Mouse (Mus musculus): ENCODE measurements around the gene Arid1b. TPM values are rescaled to one million over a fixed set of nuclear protein-coding genes. Genes with fewer than 3 reads are reported as not detected.

The Arid1b gene
- total and polyA plus RNA-seq, 3 experiments, result 6.1 to 12.4 (median 9.7) TPM

DNA sequence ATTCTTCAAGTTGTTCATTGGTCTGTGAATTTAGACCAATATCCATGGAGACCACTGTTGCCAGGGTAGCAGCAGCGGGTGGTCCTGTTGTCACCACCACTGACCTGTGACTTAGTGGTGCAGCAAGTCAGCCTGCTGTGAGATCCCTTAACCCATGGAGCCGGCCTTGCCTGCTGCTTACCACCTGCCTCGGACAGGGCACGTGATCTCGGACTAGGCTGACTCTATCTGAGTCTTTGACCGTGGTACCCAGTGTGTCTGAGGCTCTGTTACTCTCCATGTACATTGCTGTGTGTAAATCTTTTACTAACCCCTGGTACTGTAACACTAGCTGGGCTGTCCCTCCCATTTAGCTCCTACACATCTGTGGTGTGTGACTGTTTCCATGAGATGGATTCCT, 335.9 kb downstream of the Arid1b start:
- no peaks in the 10 kb centered on the region for H3K27me3 ChIP-seq (replicated peaks)
- no peak for TF ChIP-seq TCF12 (IDR thresholded peaks at IDR 0.05; ENCODE audit: low read depth, low read length)
- no peak for TF ChIP-seq MAFK (IDR thresholded peaks at IDR 0.05; ENCODE audit: insufficient replicate concordance, low read length)
- in situ Hi-C loops (cut with MboI; ENCODE audit: low pct_ligation_motif_present, low pct_unique_long_range_greater_than_20kb, low sequenced_read_pairs) (no loop called here), dilution Hi-C loops (cut with MboI; ENCODE audit: extremely low pct_ligation_motif_present, extremely low pct_unique_long_range_greater_than_20kb, low sequenced_read_pairs) (no loop called here)
- H3K9ac ChIP-seq (ENCODE audit: insufficient read depth, low read depth), result no peak overlapping the region
- no peak overlapping the region for H3K4me3 ChIP-seq (replicated peaks in 1 of 3; ENCODE audit: low read depth in 2 of 3, low read length in 2 of 3, poor library complexity in 1 of 3)
- no peak overlapping the region for H3K27ac ChIP-seq (ENCODE audit: insufficient read depth, low read depth)
- H3K9me3 ChIP-seq (replicated peaks; ENCODE audit: low read length), result no peaks in the 10 kb centered on the region
- no peak overlapping the region for H3K4me2 ChIP-seq (ENCODE audit: insufficient read depth, low read depth, poor library complexity, severe bottlenecking)
- no peak for DNase-seq (ENCODE audit: extremely low read depth)
- no peaks in the 10 kb centered on the region for H3K79me2 ChIP-seq (replicated peaks; ENCODE audit: control insufficient read depth, extremely low read depth, insufficient read depth, poor library complexity, severe bottlenecking)
- H3K36me3 ChIP-seq (replicated peaks in 1 of 2; ENCODE audit: control insufficient read depth in 1 of 2, insufficient read depth in 1 of 2, low read length in 1 of 2), result peaks cover 29 to 95% of the 10 kb centered on the region in 2 experiments
- H3K4me1 ChIP-seq (ENCODE audit: control insufficient read depth in 1 of 2, insufficient read depth in 2 of 2), result no peaks in the 10 kb centered on the region

GRCm38 (mm10) chr17:5330644-5331043, 336.5 kb downstream of the Arid1b start:
- in situ Hi-C loops (cut with MboI; ENCODE audit: low pct_ligation_motif_present, low pct_unique_long_range_greater_than_20kb, low sequenced_read_pairs), result no loop called here
- Histone ChIP-seq H3K36me3 (replicated peaks in 1 of 2; ENCODE audit: control insufficient read depth in 1 of 2, insufficient read depth in 1 of 2, low read length in 1 of 2) (peaks cover 32 to 94% of the 10 kb centered on the region in 2 experiments), H3K4me3 (replicated peaks in 1 of 3; ENCODE audit: low read depth in 2 of 3, low read length in 2 of 3, poor library complexity in 1 of 3) (no peak overlapping the region), H3K4me1 (ENCODE audit: control insufficient read depth in 1 of 2, insufficient read depth in 2 of 2) (no peaks in the 10 kb centered on the region), H3K27ac (ENCODE audit: insufficient read depth, low read depth) (no peak overlapping the region), H3K27me3 (replicated peaks) (no peaks in the 10 kb centered on the region), H3K4me2 (ENCODE audit: insufficient read depth, low read depth, poor library complexity, severe bottlenecking) (no peak overlapping the region), H3K9ac (ENCODE audit: insufficient read depth, low read depth) (no peak overlapping the region), H3K79me2 (replicated peaks; ENCODE audit: control insufficient read depth, extremely low read depth, insufficient read depth, poor library complexity, severe bottlenecking) (no peaks in the 10 kb centered on the region), H3K9me3 (replicated peaks; ENCODE audit: low read length) (no peaks in the 10 kb centered on the region)
- TF ChIP-seq ELF1 (IDR thresholded peaks at IDR 0.05; ENCODE audit: low read depth, low read length) (no peak), ZKSCAN1 (IDR thresholded peaks at IDR 0.05; ENCODE audit: borderline replicate concordance, low read depth, low read length) (no peak), MAX (IDR thresholded peaks at IDR 0.05; ENCODE audit: low read length) (no peak), EP300 (IDR thresholded peaks at IDR 0.05; ENCODE audit: low read length) (no peak), ZC3H11A (IDR thresholded peaks at IDR 0.05; ENCODE audit: low read depth, low read length) (no peak), JUN (IDR thresholded peaks at IDR 0.05; ENCODE audit: insufficient read depth, low read depth, low read length) (no peak), MAFK (IDR thresholded peaks at IDR 0.05; ENCODE audit: insufficient replicate concordance, low read length) (no peak), RCOR1 (conservative IDR thresholded peaks at IDR 0.05; ENCODE audit: low read depth, low read length) (no peak), SMC3 (IDR thresholded peaks at IDR 0.05; ENCODE audit: low read depth, low read length) (no peak), IRF4 (IDR thresholded peaks at IDR 0.05; ENCODE audit: low read depth, low read length) (no peak), CHD2 (IDR thresholded peaks at IDR 0.05; ENCODE audit: low read length) (no peak), CHD1 (IDR thresholded peaks at IDR 0.05; ENCODE audit: low read depth, low read length) (no peak), PAX5 (IDR thresholded peaks at IDR 0.05; ENCODE audit: low read length) (no peak), MAZ (IDR thresholded peaks at IDR 0.05; ENCODE audit: low read depth, low read length) (no peak), ZMIZ1 (IDR thresholded peaks at IDR 0.05; ENCODE audit: low read depth, low read length) (no peak), SIN3A (IDR thresholded peaks at IDR 0.05; ENCODE audit: low read length) (no peak), MEF2A (IDR thresholded peaks at IDR 0.05; ENCODE audit: borderline replicate concordance, low read depth, low read length) (no peak), POLR2AphosphoS2 (IDR thresholded peaks at IDR 0.05; ENCODE audit: low read depth, low read length) (no peak), GABPA (IDR thresholded peaks at IDR 0.05; ENCODE audit: insufficient replicate concordance, low read depth, low read length) (no peak)
- dilution Hi-C loops (cut with MboI; ENCODE audit: extremely low pct_ligation_motif_present, extremely low pct_unique_long_range_greater_than_20kb, low sequenced_read_pairs), result no loop called here
- DNase-seq (ENCODE audit: extremely low read depth), result no peak

Data from CH12.LX (cell line).